Mouse (Mus musculus) lung, adult 2 months (tissue): ENCODE results near the gene Usp3.

Experiments used
- CTCF ChIP-seq: fragments of 200-500 bp; IDR thresholded peaks from 2 replicates; pipeline ENCODE4 v1.5.1; 2011; ENCODE audit warnings: mild to moderate bottlenecking, low read length, control low read depth; ENCODE audit not compliant: insufficient read depth
- POLR2A ChIP-seq: fragments of 200-500 bp; IDR thresholded peaks from 2 replicates; pipeline ENCODE4 v1.6.1; 2011; ENCODE audit warnings: low read depth, mild to moderate bottlenecking, control low read depth, low read length, borderline replicate concordance; ENCODE audit errors: extremely low read depth

GRCm38 (mm10) chr9:66615141-66615540 is 22.2 kb upstream of the Usp3 start:
- TF ChIP-seq CTCF (no peak), POLR2A (no peak)
